Mouse (Mus musculus) hindbrain, postnatal 0 days (tissue): ENCODE data around the gene Dcaf10. TPM values are rescaled to one million over a fixed set of nuclear protein-coding genes. Genes with fewer than 3 reads are reported as not detected.

Experiments
- ATAC-seq: fragments of 200-750 bp; cut with Nextera tagmentation; 2 replicates; pipeline ENCODE4 v1.8.0; 2017; ENCODE audit warnings: mild to moderate bottlenecking, moderate TSS enrichment, moderate library complexity
- DNase-seq: peaks from one replicate; pipeline ENCODE4 v3.0.0-alpha.2; 2015; ENCODE audit warnings: low spot score
- H3K27ac ChIP-seq: fragments of 300-500 bp; sonication (generic); 2 replicates; pipeline ENCODE4 v1.5.1; 2014; ENCODE audit warnings: mild to moderate bottlenecking
- H3K27me3 ChIP-seq: fragments of 300-500 bp; sonication (generic); 2 replicates; pipeline ENCODE4 v1.6.1; 2014; ENCODE audit warnings: low read length, mixed read lengths; ENCODE audit not compliant: insufficient read depth
- H3K36me3 ChIP-seq: fragments of 300-500 bp; sonication (generic); 2 replicates; pipeline ENCODE4 v1.6.1; 2014; ENCODE audit warnings: low read length, mixed read lengths; ENCODE audit not compliant: insufficient read depth
- H3K4me1 ChIP-seq: fragments of 300-500 bp; sonication (generic); 2 replicates; pipeline ENCODE4 v1.6.1; 2014; ENCODE audit warnings: antibody characterized with exemption, low read length, mixed read lengths; ENCODE audit not compliant: insufficient read depth
- H3K4me2 ChIP-seq: fragments of 300-500 bp; sonication (generic); 2 replicates; pipeline ENCODE4 v1.6.1; 2014; ENCODE audit warnings: low read depth, mild to moderate bottlenecking, low read length, moderate library complexity, mixed read lengths
- H3K4me3 ChIP-seq: fragments of 300-500 bp; sonication (generic); 2 replicates; pipeline ENCODE4 v1.5.1; 2014; ENCODE audit warnings: low read length
- H3K9ac ChIP-seq: fragments of 300-500 bp; sonication (generic); replicated peaks from 2 replicates; pipeline ENCODE4 v1.6.1; 2014; ENCODE audit warnings: mild to moderate bottlenecking, low read length, moderate library complexity, mixed read lengths
- H3K9me3 ChIP-seq: fragments of 300-500 bp; sonication (generic); 2 replicates; pipeline ENCODE4 v1.6.1; 2016; ENCODE audit warnings: low read length, mixed read lengths
- CTCF ChIP-seq: IDR thresholded peaks from 2 replicates; pipeline ENCODE4 v1.5.1; 2016; ENCODE audit warnings: antibody characterized with exemption, control low read depth, low read depth
- WGBS: fragments of 180-500 bp; shearing (Covaris S2); extraction: QIAGEN DNeasy Blood & Tissue Kit; methylation state at CpG from one replicate; pipeline ENCODE4 v1.1.7; 2014; 5-methylcytosine and 5-hydroxymethylcytosine counted together
- polyA plus RNA-seq: library from polyadenylated mRNA; unstranded; fragments of >200 nt; fragmentation: Nextera tagmentation; extraction: Ambion mirVana; gene quantifications from 2 replicates; pipeline ENCODE4 v1.2.1, GENCODE M21; 2015
- total RNA-seq: library from RNA; depleted of rRNA; stranded (reverse); fragments of >200 nt; gene quantifications from 2 replicates; pipeline ENCODE4 v1.2.3, GENCODE M21; 2014

The Dcaf10 gene
- total and polyA plus RNA-seq, 2 experiments from 2014 or later, result 9.8 to 44.1 TPM

GRCm38 (mm10) chr4:45402878-45403498, 61.1 kb downstream of the Dcaf10 start:
- H3K4me3 ChIP-seq, result no peak overlapping the region
- peaks cover 10% of the 10 kb centered on the region; the same call in 1 of the 2 replicates for H3K4me1 ChIP-seq
- DNase-seq (no peak), ATAC-seq (no peak)
- TF ChIP-seq CTCF, result no peak
- 79% methylated on average over 7 of the region's 7 CpGs for WGBS
- H3K36me3 ChIP-seq, result peaks cover 31% of the 10 kb centered on the region
- H3K27me3 ChIP-seq, result no peaks in the 10 kb centered on the region
- no peak overlapping the region for H3K9ac ChIP-seq
- H3K27ac ChIP-seq, result no peak overlapping the region
- H3K4me2 ChIP-seq, result no peak overlapping the region
- H3K9me3 ChIP-seq, result no peaks in the 10 kb centered on the region

GRCm38 (mm10) chr4:45403499-45403878, 61.6 kb downstream of the Dcaf10 start:
- Histone ChIP-seq H3K9me3 (no peaks in the 10 kb centered on the region), H3K27ac (no peak overlapping the region), H3K36me3 (peaks cover 28% of the 10 kb centered on the region), H3K9ac (no peak overlapping the region), H3K4me3 (no peak overlapping the region), H3K4me2 (no peak overlapping the region), H3K27me3 (no peaks in the 10 kb centered on the region), H3K4me1 (peaks cover 10% of the 10 kb centered on the region; the same call in 1 of the 2 replicates)
- no peak for DNase-seq
- no peak for TF ChIP-seq CTCF
- ATAC-seq, result no peak
- WGBS, result 89% methylated on average over 7 of the region's 7 CpGs

- Histone ChIP-seq H3K27me3 (no peaks in the 10 kb centered on the region), H3K4me3 (no peak overlapping the region), H3K9ac (no peak overlapping the region), H3K36me3 (peaks cover 25% of the 10 kb centered on the region), H3K27ac (no peak overlapping the region), H3K4me1 (peaks cover 10% of the 10 kb centered on the region; the same call in 1 of the 2 replicates), H3K9me3 (no peaks in the 10 kb centered on the region), H3K4me2 (no peak overlapping the region)
- TF ChIP-seq CTCF, result no peak
- ATAC-seq (no peak), DNase-seq (no peak)
- 96% methylated on average over 7 of the region's 7 CpGs for WGBS
These were observed 62.2 kb downstream of the Dcaf10 start for GRCm38 (mm10) chr4:45404086-45404485.

GRCm38 (mm10) chr4:45405315-45405714, 63.4 kb downstream of the Dcaf10 start:
- TF ChIP-seq CTCF, result no peak
- no peaks in the 10 kb centered on the region for H3K9me3 ChIP-seq
- peaks cover 16% of the 10 kb centered on the region; the same call in 1 of the 2 replicates for H3K36me3 ChIP-seq
- 61% methylated on average over 7 of the region's 7 CpGs for WGBS
- H3K4me3 ChIP-seq, result no peak overlapping the region
- peaks cover 10% of the 10 kb centered on the region; the same call in 1 of the 2 replicates for H3K4me1 ChIP-seq
- no peak overlapping the region for H3K9ac ChIP-seq
- no peak overlapping the region for H3K4me2 ChIP-seq
- no peak for ATAC-seq
- no peak for DNase-seq
- H3K27me3 ChIP-seq, result no peaks in the 10 kb centered on the region
- H3K27ac ChIP-seq, result no peak overlapping the region

- peaks cover 10% of the 10 kb centered on the region; the same call in 1 of the 2 replicates for H3K4me1 ChIP-seq
- peaks cover 16% of the 10 kb centered on the region; the same call in 1 of the 2 replicates for H3K36me3 ChIP-seq
- no peak overlapping the region for H3K4me3 ChIP-seq
- DNase-seq (no peak), ATAC-seq (no peak)
- H3K9me3 ChIP-seq, result no peaks in the 10 kb centered on the region
- WGBS, result 47% methylated on average over 7 of the region's 7 CpGs
- TF ChIP-seq CTCF, result no peak
- H3K4me2 ChIP-seq, result peak overlapping the region; percentile 60
- H3K9ac ChIP-seq, result 0 out of 2 replicates have a peak overlapping the region, but pooled peaks have one; percentile 17
- H3K27ac ChIP-seq, result no peak overlapping the region
- no peaks in the 10 kb centered on the region for H3K27me3 ChIP-seq
These were observed 64.5 kb downstream of the Dcaf10 start for GRCm38 (mm10) chr4:45406397-45406796.

GRCm38 (mm10) chr4:45407001-45407702, 65.3 kb downstream of the Dcaf10 start:
- H3K27ac ChIP-seq, result no peak overlapping the region
- no peak for TF ChIP-seq CTCF
- H3K9me3 ChIP-seq, result no peaks in the 10 kb centered on the region
- peaks cover 10% of the 10 kb centered on the region; the same call in 1 of the 2 replicates for H3K4me1 ChIP-seq
- peak overlapping the region; percentile 87 for H3K9ac ChIP-seq
- peaks cover 16% of the 10 kb centered on the region; the same call in 1 of the 2 replicates for H3K36me3 ChIP-seq
- DNase-seq (no peak), ATAC-seq (no peak)
- 62% methylated on average over 5 of the region's 5 CpGs for WGBS
- H3K4me2 ChIP-seq, result peak overlapping the region; percentile 60
- peak overlapping the region; percentile 89 for H3K4me3 ChIP-seq
- H3K27me3 ChIP-seq, result no peaks in the 10 kb centered on the region
